Comparison of ENCODE assay signal across 28 mouse cellular contexts in the genomic region with DNA sequence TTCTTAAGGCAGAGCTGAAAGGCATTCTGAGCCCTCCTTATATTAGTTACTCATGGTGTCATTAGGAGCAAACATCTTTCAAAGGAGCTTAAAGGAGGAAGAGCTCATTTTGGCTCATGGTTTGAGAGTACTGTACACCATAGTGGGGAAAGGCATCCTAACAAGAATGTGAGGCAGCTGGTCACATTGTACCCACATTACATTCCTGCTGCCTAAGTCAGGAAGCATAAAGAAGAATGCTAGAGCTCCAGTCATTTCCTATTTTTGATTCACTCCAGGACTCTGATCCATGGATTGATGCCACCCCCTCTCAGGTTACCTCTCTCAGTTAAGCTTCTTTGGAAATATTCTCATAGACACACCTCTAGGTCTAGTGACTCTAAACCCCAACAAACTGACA. TPM values are rescaled to one million over a fixed set of nuclear protein-coding genes. Genes with fewer than 3 reads are reported as not detected.
DNase-seq lines count a peak whose midpoint lies in the region; ATAC-seq and TF ChIP-seq lines count a peak whose summit lies in the region.
"Had no signal": no experiment of that assay in that cellular context is flagged by ENCODE, and none has a peak within 500 bp of the region (broad histone marks: within the 10 kb centered on the region; RNA-seq: fewer than 3 reads in every experiment).

No protein-coding gene starts in this region.

- in situ Hi-C loops in Patski (cut with MboI; ENCODE audit: low pct_unique_long_range_greater_than_20kb) = no loop called here

- H3K27me3 ChIP-seq in Patski = no peaks in the 10 kb centered on the region
- H3K27me3 ChIP-seq: heart, embryonic 12.5 days; heart, embryonic 15.5 days had no signal

- peak; percentile 80 for ATAC-seq in Patski
- ATAC-seq: CD4-positive, CD25-positive, alpha-beta regulatory T cell, adult 4 months; forebrain, embryonic 14.5 days; forebrain, postnatal 0 days; hindbrain, postnatal 0 days; inflammation-experienced regulatory T-cells, adult 6 months; intestine, postnatal 0 days had no signal

- POLR2A ChIA-PET in Patski (lab: Charles Lee) = no interaction called here

- no peak for TF ChIP-seq CTCF in Patski (IDR thresholded peaks at IDR 0.05)

- DNase-seq in 3134 (ENCODE audit: extremely low read depth, insufficient read length, low spot score) = peak; percentile 50
- peak; percentile 72 for DNase-seq in 3T3-L1 (ENCODE audit: low read depth, low spot score)
- DNase-seq in Patski (ENCODE audit: low read depth, low spot score) = no peak
- no peak for DNase-seq in lung, postnatal 25 days (ENCODE audit: low spot score)
- no peak for DNase-seq in thymus, postnatal 10 days (ENCODE audit: low spot score in 2 of 2)
- DNase-seq in spleen, postnatal 10 days (ENCODE audit: low spot score in 2 of 2) = no peak
- DNase-seq: adrenal gland, postnatal 10 days; adrenal gland, postnatal 36 days; B cell, adult 2 months; cerebellum, adult 18-20 months; cerebellum, adult 9-10 months; forebrain, postnatal 0 days; gastrocnemius, postnatal 25 days; heart, adult 2 months; heart, postnatal 10 days; heart, postnatal 4 days had no signal

- CTCF ChIA-PET in Patski (lab: Charles Lee) = interaction anchor here (0.6 to 1.0 kb wide), 2 partner anchors 10 to 45 kb away, joined by 3 to 5 read pairs; no protein-coding TSS in a partner anchor

RNA-seq across cellular contexts. Expression of a gene that starts 48.2 kb away (rescaled TPM):
- polyA plus RNA-seq in Patski (2021) = not detected
- polyA plus RNA-seq: CD4-positive, CD25-positive, alpha-beta regulatory T cell, adult 4 months; embryonic facial prominence, embryonic 11.5 days; forebrain, embryonic 11.5 days; forebrain, embryonic 14.5 days; gonadal fat pad, adult 2 months; heart, adult 2 months; heart, embryonic 12.5 days; heart, embryonic 15.5 days; hindbrain, embryonic 11.5 days; hindbrain, embryonic 14.5 days; inflammation-experienced regulatory T-cells, adult 6 months; intestine, postnatal 0 days had no signal

Comparison
In these comparisons a context has a peak if more than half of its experiments do, and no peak if none do; other contexts are left out.
1. DNase-seq: peak in 3134 (single experiment) and 3T3-L1 (single experiment); none in Patski (single experiment), lung, postnatal 25 days (single experiment), thymus, postnatal 10 days (0 of 2) and spleen, postnatal 10 days (0 of 2).